Mouse (Mus musculus) right cerebral cortex, postnatal 10 days (tissue): ENCODE results near the gene Hipk2.
"Not testable (repeated sequence)": the region's sequence is repeated elsewhere in the genome, so short reads cannot be mapped to it uniquely, and the experiment has no call there.

Source experiments
- DNase-seq, 2 experiments: peaks; one replicate each; pipeline ENCODE4 v3.0.0; 2021; ENCODE audit warnings: low spot score in 2 of 2

Gene Hipk2

DNA sequence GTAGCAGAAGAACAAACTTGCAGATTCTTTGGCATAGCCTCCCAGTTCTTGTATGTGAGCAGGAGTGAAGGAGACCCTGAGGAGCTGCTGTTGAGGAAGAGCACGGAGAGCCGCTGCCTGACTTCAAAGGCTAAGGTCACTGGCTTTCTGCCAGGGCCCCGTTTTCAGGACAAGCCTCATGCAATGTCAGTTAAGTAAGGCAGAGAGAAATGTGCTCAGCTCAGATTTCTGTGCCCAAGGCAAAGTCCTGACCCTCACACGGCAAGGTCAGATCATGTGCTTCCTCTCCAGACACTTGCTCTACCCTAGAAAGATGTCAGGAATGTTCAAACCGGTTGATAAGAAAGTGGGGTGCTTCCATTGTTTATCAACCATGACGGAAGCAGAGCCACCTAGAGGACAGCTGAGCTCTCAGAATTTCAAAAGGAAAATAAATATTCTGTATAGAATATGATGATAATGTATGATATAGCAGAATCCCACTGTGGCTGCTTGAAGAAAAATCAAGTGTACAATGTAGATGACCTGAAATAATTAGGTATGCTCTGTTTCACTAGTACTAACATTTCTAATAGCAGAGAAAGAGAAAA lies 173.1 kb downstream of the Hipk2 start:
- no peak for DNase-seq

DNA sequence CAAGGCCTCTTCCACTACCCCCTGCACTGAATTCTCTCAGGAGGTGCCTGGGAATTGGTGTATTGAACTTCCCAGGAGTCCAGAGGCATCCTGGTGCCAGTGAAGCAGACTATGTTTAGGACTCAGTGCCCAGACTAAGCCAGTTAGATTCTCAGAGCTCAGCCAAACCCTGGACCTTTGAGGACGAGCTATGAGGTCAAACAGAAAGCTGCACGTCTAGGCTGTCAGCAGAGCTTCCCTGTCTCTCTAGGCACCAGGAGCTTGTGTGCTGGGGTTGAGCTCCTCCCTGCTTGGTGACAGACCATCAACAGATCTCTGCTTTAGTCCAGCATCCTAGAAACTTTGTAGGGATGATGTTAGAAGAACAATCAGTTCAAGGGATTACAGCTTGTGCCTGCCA lies 174.5 kb downstream of the Hipk2 start:
- no peak for DNase-seq

DNA sequence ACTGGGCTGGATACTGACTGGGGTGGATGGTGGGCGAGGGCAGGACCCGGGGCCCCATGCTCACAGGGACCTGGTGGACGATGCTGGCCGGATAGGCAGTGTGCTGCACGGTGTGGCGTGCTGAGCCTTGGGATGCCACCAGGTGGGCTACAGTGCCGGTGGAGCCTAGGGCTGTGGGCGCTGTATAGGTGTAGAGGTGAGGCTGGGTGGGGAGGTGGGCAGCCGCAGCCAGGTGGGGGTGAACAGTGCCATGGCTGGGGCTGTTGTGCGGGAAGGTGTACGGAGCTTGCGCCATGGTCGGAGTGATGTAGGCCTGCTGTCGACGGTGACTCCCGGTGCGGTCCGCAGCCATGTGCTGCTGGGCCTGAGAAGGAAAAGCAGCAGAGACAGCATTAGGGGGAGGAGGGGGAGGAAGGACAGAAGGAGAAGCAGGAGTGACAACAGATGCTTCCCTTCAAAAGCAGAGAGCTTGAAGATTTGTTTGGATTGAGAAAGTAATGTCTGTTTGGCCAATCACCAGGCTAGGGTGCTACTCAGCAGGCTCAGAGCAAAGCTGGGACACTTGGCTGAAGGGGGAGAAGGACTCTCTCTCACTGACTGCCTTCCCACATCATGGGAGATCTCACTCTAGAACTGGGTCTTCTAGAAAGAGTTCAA lies 177.6 kb downstream of the Hipk2 start:
- DNase-seq: no peak

DNA sequence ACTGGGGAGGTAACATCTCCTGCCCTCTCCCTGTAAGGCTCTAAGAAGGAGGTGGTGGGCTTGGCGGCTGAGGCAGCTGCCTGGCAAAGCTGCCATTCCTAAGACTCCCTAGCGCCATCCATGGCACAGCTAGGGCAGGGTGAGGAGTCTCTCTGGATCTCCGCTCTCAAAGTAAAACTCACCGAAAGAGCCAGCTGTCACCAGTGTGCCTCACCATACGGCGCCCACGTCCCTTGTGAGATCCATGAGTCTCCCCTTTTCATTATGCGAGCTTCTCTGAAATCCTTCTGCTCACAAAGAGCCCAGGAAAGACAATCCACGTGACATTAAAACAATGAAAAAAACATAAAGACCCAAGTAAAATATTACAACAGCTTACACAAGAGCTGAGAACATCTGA lies 179.4 kb downstream of the Hipk2 start:
- DNase-seq: peak in 1 of 2 experiments; percentile 56

DNA sequence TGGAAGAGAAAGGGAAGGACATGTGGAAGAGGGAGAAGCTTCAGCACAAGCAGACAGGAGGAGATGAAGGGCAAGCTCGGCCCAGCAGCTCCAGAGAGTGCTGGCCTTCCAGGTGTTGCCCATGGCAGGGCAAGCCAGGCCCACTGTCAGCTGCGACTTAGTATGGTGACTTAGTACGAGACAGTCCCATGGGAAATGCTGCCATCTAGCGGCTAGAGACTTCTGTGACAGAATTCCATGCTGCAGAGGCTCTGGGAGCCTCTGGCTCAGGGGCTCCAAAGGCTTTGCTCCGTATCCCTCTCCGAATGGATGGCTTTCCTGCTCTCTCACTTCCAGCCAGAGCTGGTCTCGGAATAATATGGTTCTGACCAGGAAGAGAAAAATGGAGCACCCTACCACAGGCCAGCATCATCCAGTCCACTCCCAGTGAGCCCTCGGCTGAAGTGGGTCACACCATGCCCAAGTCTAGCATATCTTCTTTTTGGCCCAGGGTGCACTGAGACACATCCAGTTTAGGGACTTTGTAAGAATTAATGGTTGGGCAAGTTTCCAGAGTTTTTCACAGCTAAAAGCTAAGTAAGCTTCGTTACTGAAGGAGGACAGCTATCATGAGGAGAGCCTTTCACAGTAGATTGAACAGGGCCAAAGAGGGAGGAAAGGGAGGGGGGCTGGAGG lies 180.4 kb downstream of the Hipk2 start:
- DNase-seq: peak; percentile 87 to 92

DNA sequence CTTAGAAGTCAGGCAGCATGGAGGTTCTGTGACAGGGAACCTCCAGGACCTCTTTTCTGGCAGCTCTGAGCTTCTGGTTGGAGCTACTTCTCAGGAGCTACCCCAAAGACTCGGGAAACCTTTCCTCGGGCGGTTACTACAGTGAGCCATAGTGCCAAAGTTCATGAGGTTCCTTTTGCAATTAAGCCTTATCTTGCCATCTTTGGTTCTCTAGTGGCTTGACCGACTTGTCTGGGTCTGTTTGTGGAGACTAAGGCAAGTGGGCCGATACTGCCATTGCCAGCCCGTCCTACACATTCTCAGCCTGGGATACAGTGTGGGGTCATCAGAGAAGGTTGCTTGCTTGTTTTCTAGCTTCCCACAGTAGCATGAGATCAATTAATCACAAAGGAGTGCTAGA lies 183.4 kb downstream of the Hipk2 start:
- no peak for DNase-seq

DNA sequence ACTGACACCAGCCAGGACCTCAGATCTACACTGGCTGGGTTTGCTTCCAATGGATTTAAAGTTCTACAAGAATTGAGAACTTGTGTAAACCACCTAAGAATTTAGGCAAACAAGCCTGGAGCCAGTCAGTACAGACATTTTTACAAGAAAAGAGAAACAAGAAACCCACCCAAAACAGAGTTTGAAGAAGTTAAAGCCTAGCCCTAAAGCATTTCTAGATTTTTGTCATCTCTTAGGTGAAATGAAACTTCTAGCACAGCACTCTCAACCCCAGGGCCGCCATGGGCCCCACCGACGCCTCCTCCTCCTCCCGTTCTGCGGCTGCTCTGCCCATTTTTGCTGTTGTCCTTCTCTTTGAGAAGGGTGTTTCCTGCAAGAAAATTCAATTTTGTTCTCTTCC lies 184.9 kb downstream of the Hipk2 start:
- DNase-seq: no peak

DNA sequence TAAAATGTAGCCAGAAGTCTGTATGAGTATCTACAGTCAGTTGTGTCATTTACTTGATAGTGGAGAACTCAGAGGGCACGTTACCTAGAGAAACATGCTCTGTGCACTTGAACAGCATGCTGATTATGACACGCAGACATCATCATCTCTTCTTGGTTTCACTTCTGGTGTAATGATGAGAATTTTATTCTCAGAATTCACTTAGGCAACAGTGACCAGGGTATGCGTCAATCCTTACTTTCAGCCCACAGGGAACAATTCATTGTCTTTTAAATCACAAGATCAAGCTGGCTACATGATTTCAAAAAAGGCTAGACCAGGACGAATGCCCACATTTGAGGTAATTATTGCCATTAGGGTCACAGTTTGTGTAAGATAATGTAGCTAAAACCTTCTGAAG lies 185.3 kb downstream of the Hipk2 start:
- no peak for DNase-seq

DNA sequence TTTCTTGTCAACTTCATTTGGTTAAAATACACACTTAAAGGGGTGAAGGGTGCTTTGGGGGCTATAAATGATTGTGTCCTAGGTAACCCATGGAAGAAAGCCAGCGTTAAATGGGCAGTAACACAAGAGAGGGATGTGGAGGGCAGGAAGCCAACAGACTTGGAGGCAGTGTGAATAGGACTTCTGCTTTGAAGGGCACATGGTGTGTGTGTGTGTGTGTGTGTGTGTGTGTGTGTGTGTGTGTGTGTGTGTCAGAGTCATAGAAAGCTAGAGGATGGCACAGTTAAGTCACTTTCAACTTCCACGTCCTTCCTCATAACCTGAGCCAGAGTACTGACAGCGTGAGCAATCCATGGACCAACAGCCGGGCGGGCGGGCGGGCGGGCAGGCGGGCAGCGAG lies 187.1 kb downstream of the Hipk2 start:
- DNase-seq: peak; percentile 52 to 56

DNA sequence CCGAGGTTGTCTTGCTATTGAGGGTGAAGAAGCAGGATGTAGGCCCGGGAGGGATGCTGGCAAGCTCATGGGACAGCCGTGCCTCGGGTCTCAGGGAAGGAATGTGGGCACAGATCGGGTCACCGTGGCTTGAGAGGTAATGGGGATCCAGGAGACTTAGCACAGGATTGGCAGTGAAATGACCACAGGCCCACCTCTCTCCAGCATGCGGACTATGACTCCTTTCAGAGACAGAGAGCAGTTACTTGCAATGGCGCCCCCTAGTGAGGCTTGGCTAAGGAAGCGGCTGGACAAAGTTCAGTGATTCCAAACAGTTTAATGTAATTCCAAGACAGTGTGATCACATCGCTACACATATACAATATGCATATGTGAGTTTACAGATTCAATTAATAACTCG lies 188.7 kb downstream of the Hipk2 start:
- peak in 1 of 2 experiments; percentile 64 for DNase-seq

DNA sequence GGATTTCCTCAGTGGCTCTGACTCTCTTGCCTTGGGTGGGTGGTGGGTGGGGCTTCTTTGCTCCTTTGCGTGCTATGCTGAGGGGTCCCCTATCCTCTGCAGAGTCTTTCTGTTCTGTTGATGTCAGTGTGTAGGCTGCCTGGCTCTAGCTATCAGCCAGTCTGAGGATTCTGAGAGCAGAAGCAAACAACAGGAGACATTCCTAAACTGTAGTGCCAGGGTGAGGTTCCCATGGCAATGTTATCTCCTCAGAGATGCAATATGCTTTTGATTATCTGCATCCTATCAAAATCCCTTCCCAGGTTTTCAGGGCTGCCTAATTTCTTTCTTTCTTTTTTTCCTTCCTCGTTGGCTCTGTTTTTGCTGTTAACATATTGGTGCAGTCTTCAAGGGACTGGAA lies 193.4 kb downstream of the Hipk2 start:
- DNase-seq: no peak

DNA sequence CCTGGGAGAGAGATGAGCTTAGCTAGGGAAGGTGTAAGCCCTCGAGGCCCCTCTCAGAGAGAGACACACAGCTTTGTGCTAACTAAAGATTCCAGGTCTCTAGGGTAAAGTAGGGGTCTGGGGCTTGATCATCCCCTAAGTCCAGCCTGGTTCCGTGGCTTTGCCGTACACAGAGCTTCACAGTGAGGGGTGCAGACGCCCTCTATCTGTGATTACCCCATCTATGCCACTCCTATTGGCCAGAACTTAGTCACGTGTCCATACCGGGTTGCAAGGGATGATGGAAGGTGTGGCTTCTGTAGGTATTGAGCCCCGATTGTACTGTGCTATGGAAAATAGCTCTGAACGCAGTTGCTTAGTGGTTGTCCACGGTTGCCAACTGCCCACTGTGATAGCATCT lies 198.3 kb downstream of the Hipk2 start:
- DNase-seq: no peak

DNA sequence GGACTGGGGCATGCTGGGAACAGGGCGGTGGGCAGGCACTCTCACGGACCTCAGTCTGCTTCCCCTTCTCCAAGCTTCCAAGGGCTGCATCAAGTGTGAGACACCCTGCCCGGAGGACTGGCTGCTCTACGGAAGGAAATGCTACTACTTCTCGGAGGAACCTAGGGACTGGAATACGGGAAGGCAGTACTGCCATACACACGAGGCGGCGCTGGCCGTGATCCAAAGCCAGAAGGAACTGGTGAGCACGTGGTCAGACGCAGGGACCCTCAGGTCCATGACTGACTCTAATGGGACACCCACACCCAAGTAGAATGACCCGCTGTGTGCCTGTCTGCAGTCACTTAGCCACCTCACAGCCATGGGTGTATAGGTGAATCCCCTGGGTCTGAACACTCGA lies 199.2 kb downstream of the Hipk2 start:
- DNase-seq: no peak

DNA sequence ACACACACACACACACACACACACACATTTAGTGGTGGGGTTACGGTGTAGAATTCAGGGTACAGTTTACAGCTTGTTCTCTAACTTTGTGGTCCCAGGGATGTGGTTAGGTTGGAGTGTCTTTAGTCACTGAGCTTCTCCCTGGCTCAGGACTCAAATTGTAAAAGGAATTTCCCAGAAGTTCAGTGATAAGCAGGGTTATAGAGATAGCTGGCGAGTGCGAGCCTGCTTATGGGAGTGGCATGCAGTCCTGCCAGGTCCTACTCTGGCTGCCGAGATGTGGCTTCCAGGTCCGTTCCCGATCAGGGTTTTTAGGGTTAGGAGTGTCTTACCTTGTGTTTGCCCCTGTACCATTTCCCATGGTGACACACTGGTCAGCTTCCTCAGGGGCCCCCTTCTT lies 199.7 kb downstream of the Hipk2 start:
- no peak for DNase-seq

DNA sequence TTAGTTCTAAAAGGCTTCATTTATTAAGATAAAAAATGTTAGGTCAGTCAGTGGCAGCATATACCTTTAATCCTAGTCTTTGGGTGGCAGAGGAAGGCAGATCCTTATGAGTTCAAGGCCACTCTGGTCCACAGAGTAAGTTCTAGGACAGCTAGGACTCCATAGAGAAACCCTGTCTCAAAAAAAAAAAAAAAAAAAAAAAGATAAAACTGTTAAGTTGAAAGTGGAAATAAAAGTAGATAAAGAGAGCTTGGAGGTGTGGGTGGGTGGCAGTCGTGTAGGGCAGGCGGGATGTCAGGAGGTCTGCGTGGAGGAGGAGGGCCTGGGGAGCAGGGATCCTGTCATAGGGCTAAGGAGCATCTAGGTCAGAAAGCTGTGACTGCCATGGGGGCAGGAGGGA lies 204.0 kb downstream of the Hipk2 start:
- no peak for DNase-seq

DNA sequence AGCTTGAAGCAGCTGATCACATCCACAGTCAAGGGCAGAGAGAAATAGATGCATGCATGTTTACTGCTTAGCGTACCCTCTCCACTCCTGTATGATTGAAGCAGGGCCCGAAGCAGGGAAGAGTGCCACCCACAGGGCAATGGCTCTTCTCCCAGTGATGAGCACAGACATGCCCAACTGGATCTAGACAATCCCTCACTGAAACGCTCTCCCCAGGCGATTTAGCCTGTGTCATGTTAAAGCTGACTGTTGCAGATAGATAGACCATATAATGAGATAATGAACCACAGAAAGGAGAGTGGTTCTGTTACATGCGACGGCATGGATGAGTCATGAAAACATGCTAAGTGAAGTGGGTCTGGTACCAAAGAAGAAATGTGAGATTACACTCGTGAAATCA lies 204.7 kb downstream of the Hipk2 start:
- DNase-seq: no peak

DNA sequence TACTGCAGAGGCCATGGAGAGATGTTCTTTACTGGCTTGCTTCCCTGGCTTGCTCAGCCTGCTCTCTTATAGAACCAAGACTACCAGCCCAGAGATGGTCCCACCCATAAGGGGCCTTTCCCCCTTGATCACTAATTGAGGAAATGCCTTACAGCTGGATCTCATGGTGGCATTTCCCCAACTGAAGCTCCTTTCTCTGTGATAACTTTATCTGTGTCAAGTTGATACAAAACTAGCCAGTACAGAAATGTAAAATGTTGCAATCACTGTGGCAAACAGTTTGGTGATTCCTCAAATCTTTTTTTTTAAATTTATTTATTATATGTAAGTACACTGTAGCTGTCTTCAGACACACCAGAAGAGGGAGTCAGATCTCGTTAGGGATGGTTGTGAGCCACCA lies 205.5 kb downstream of the Hipk2 start:
- DNase-seq: not testable (repeated sequence)

DNA sequence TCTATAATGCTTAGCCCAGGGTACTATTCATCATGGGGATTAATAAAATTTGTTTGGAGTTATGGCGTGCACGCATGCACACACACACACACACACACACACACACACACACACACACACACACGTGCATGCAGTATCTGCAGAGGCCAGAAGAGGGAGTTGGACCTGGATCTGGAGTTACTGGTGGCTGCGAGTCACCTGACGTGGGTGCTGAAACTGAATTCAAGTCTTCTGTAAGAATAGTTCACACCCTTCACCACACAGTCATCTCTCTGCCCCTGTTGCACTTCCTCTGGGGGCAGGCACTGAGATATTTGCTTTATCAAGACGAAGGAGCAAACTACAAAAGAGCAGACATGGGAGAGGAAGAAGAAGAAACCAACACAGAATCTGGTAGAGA lies 206.4 kb downstream of the Hipk2 start:
- DNase-seq: no peak

DNA sequence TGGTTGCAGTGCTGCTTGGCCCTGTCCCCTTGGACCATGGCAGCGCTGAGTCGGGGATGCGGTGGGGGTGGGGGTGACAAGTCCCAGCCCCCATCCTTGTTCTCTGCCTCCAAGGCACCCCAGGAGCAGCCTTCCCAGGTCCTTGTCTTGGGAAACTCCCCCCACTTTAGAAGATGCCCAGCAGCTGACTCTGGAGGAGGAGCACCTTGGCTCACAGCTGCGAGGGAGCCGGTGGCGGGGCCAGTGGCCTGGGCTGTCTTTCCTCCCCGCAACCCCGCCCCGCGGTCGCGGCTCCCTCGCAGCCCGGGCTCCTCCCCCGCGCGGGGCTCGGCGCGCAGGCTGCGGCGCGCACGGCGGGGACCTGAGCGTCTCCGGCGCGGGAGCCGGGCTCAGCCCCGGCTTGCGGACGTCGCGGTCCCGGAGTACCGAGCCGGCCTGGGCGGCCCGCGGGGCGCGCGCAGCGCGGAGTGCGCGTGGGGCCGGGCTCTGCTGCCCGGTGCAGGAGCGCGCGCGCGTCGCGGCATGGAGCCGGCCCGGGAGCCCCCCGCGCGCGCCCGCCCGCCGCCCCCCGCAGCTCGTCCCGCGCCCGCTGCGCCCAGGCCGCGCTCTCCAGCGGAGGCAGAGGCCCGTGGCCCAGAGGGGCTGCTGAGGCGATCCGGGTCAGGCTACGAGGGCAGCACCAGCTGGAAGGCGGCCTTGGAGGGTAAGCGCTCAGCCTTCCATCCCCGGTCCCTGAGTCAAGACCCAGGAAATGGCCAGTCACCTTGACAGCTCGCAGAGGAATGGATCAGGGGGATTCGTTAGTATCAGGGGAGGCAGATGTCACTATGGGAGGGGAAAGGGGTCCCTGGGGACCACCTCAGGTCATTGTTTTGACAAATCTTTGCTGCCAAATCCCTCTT lies 213.0 kb downstream of the Hipk2 start, which contains the start of gene Clec2l:
TSS of gene Clec2l (plus strand) at position 356 of the 902 bp plus-strand sequence.
- peak; percentile 63 to 64 for DNase-seq

DNA sequence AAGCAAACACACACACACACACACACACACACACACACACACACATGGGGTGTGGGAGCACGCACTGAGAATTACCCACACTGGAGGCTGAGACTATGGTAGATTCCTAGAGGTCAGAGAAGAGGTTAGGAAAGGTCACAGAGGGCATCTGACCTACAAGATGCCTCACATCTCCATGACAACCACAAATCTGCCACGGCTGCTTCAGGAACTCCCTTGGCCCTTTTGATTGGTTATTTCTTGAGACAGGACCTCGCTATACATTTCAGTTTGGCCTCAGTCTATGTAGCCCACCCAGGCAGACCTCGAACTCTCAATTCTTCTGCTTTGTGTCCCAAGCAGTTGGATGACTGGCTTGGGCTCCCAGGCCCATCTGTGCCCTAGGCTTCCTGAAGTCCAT lies 214.3 kb downstream of the Hipk2 start:
- DNase-seq: no peak

DNA sequence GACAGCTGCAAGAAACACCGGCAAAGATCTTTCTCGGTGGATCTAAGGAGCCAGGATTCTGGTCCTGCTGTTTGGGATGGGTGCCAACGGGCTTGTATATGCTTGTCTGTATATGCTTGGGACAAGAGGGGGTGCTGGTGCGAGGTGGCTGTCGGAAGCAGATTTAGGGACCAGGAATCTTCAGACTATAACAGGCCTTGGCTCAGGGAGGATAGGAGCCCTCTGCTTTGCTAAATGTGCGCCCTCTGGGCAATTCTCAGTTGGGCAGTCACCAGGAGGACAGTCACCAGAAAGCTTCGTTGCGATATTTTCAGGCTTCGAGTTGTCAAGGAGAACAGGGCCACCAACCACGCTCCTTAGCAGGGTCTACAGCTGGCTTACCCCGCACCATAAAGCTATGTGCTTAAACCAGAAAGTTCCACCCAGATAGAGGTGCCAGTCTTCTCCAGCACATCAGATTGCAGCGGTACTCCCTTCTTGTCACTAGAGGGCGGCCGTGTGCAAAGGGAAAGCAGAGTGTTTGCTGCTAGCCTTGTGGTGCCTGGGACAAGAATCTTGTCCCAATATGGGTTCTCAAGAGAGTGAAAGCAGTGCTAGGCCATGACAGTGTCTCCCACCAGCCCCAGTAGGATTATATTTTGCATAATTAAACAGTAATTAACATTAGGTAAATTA lies 225.6 kb downstream of the Hipk2 start:
- peak; percentile 68 to 85 for DNase-seq

DNA sequence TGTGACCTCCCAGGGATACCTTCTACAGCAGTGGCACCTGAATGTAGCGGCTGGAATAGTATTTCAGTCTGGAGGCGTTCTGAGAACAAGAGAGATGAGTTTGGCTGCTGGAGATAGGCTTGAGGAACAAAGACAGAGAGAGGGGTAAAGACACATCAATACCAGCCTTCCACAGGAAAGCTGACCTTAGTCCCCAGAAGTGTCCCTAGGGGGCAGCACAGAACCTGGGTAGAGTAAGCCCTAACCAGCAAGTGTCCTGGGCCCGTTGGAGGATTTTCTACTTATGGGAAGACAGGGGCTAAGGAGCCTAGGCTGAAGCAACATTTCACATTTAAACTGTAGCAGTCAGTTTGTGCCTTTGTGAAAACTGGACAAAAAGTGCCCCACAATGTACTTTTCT lies 226.4 kb downstream of the Hipk2 start:
- DNase-seq: no peak
